Mouse (Mus musculus): Measurements from ENCODE around the gene Rilpl1. TPM values are rescaled to one million over a fixed set of nuclear protein-coding genes. Genes with fewer than 3 reads are reported as not detected.

The Rilpl1 gene
- polyA plus RNA-seq, 1 experiment from 2014 or later, result 9.0 TPM

DNA sequence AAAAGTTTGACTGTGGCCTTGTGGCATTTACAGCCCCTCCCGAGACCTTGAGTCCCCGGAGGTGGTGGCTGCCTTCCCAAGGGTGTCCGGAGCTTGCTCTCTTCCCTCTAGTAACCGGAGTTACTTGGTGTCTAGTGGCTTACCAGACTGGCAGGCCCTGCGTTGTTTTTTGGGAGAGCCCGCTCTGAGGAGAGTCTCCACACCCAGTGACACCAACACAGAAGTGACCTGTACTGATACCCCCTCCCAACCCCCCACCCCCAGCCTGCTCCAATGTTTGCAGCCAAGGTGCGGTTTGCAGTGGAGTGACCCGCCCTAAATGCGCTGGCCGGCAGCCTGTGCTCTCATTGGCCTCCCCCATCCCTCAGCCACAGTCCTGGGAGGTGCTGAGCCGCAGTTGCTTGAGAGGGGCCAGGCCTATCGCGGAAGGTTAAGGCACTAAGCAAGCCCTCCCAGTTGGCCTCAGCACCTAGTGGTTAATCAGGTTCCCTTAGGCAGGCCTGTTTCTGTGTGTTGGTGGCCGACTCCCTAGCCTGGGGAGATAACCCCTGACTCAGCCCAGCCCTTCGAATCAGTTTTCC, 84.8 kb downstream of the Rilpl1 start:
- H3K4me2 ChIP-seq (replicated peaks; ENCODE audit: low read depth), result peak overlapping the region; percentile 88
- H3K27me3 ChIP-seq (ENCODE audit: control insufficient read depth, insufficient read depth, low read length), result no peaks in the 10 kb centered on the region
- no peaks in the 10 kb centered on the region for H3K9me3 ChIP-seq (ENCODE audit: control insufficient read depth, low read length)
- peak overlapping the region; percentile 88 for H3K4me3 ChIP-seq (ENCODE audit: low read depth, low read length)
- WGBS, result 1% methylated on average over 15 of the region's 15 CpGs
- peak overlapping the region; percentile 96 for H3K27ac ChIP-seq (replicated peaks)
- H3K36me3 ChIP-seq (ENCODE audit: control insufficient read depth, insufficient read depth, low read length), result peaks cover 5% of the 10 kb centered on the region; the same call in 1 of the 2 replicates
- ATAC-seq (ENCODE audit: low FRiP score, low TSS enrichment) (peak; percentile 88), DNase-seq (ENCODE audit: low spot score) (peak; percentile 94)
- H3K9ac ChIP-seq (ENCODE audit: low read length), result peak overlapping the region; percentile 87
- peak; percentile 54 for TF ChIP-seq CTCF (IDR thresholded peaks at IDR 0.05; ENCODE audit: low read depth)
- TF ChIP-seq EP300 (optimal IDR thresholded peaks at IDR 0.05), result no peak
- H3K4me1 ChIP-seq (replicated peaks; ENCODE audit: control insufficient read depth, insufficient read depth), result no peaks in the 10 kb centered on the region

DNA sequence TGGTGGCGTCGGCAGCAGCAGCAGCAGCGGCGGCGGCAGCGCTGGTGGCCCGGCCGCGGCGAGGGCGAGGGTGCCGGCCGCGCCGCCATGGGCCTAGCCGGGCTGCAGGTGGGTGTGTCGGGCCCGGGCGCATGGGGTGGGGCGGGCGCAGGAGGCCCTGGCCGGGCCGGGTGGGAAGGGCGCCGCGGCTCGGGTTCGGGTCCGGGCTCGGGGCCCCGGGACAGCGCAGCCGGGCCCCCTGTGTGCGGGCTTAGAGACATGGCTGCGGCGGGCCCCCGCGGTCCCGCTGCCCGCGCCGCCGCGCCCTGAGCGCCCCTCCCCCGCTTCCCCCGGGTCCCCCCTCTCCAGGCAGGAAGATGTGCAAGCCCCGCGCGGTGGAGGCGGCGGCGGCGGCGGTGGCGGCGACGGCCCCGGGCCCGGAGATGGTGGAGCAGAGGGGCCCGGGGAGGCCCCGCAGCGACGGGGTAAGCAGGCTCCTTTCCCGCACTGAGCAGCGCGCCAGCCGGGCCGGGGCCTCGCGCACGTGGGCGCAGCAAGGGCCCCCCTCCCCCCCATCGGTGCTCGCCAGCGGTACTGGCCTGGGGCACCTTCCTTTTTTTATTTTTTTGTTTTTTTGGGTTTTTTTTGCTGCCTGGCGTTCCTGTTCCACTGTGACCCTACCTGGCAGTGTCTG, 85.4 kb downstream of the Rilpl1 start:
- Histone ChIP-seq H3K9ac (ENCODE audit: low read length) (peak overlapping the region; percentile 87), H3K27me3 (ENCODE audit: control insufficient read depth, insufficient read depth, low read length) (no peaks in the 10 kb centered on the region), H3K4me3 (ENCODE audit: low read depth, low read length) (peak overlapping the region; percentile 88), H3K4me2 (replicated peaks; ENCODE audit: low read depth) (peak overlapping the region; percentile 88), H3K27ac (replicated peaks) (peak overlapping the region; percentile 96), H3K36me3 (ENCODE audit: control insufficient read depth, insufficient read depth, low read length) (peaks cover 5% of the 10 kb centered on the region; the same call in 1 of the 2 replicates), H3K9me3 (ENCODE audit: control insufficient read depth, low read length) (no peaks in the 10 kb centered on the region), H3K4me1 (replicated peaks; ENCODE audit: control insufficient read depth, insufficient read depth) (no peaks in the 10 kb centered on the region)
- ATAC-seq (ENCODE audit: low FRiP score, low TSS enrichment) (peak; percentile 22), DNase-seq (ENCODE audit: low spot score) (peak; percentile 74)
- under 1% methylated on average over 30 of the region's 77 CpGs for WGBS
- TF ChIP-seq EP300 (optimal IDR thresholded peaks at IDR 0.05) (no peak), CTCF (IDR thresholded peaks at IDR 0.05; ENCODE audit: low read depth) (no peak)

DNA sequence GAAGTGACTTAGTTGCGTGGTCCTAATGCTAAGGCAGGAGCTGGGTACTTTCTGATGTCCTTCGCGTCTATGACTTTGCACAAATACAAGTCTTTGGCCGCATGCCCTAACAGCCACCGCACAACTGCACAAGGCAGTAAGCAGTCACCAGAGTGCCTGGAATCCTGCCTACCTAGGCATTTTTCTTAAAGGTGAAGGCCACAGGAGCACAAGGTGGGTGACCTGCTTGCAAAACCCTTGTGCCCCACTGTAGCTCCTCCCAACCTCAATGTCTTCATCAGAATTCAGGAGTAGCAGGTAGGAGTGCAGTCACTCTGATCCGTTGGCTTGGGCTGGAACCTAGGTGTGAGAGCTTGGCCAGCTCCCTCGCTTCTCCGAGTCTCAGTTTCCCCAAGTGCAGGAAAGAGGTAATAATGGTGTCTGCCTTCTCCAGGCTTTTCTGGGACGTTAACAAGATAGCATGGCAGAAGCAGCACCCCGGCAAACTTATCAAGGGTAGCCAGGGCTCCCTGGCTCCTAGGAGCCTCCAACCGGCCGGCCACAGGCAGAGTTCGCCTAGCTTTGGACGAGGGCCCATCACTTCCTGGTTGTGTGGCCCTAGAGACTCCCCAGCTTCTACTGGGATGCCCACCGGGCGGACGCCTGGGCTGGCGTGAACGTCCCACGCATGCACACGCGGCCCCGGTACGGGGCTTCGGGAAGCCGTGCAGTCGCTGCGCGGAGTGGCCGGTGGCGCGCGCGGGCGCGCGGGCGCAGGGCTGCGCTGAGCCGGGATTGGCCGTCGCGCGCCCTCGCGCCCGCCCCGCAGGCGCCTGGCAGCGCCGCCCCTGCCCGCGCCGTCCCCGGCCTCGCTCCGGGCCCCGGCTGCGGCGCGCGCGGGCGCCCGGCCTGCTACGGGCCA, 86.3 kb downstream of the Rilpl1 start:
- Histone ChIP-seq H3K36me3 (ENCODE audit: control insufficient read depth, insufficient read depth, low read length) (0 out of 2 replicates have a peak, but pooled peaks cover under 1% of the 10 kb centered on the region), H3K27ac (replicated peaks) (peak overlapping the region; percentile 96), H3K4me1 (replicated peaks; ENCODE audit: control insufficient read depth, insufficient read depth) (no peaks in the 10 kb centered on the region), H3K4me2 (replicated peaks; ENCODE audit: low read depth) (peak overlapping the region; percentile 88), H3K4me3 (ENCODE audit: low read depth, low read length) (peak overlapping the region; percentile 88), H3K27me3 (ENCODE audit: control insufficient read depth, insufficient read depth, low read length) (no peaks in the 10 kb centered on the region), H3K9me3 (ENCODE audit: control insufficient read depth, low read length) (no peaks in the 10 kb centered on the region), H3K9ac (ENCODE audit: low read length) (peak overlapping the region; percentile 87)
- DNase-seq (ENCODE audit: low spot score), result peak; percentile 80
- ATAC-seq (ENCODE audit: low FRiP score, low TSS enrichment), result peak; percentile 68
- 4% methylated on average over 52 of the region's 66 CpGs for WGBS
- no peak for TF ChIP-seq CTCF (IDR thresholded peaks at IDR 0.05; ENCODE audit: low read depth)
- TF ChIP-seq EP300 (optimal IDR thresholded peaks at IDR 0.05), result no peak

DNA sequence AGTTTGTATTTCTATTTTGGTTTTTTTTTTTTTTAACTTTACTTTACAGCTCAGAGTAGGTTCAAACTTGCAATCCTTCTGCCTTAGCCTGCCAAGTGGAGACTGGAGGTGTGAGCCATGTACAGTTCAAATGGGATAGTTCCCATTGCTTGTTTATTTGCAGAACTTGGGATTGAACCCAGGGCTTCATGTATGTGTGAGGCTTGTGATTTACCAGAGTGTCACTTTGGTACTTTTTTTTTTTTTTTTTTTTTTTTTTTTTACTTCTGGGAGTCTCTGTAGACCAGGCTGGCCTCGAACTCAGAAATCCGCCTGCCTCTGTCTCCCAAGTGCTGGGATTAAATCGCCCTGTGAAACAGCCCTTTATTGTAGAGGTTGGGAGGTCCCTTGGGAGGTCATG, 87.0 kb downstream of the Rilpl1 start:
- H3K27me3 ChIP-seq (ENCODE audit: control insufficient read depth, insufficient read depth, low read length), result no peaks in the 10 kb centered on the region
- H3K9me3 ChIP-seq (ENCODE audit: control insufficient read depth, low read length), result no peaks in the 10 kb centered on the region
- ATAC-seq (ENCODE audit: low FRiP score, low TSS enrichment) (no peak), DNase-seq (ENCODE audit: low spot score) (no peak)
- H3K9ac ChIP-seq (ENCODE audit: low read length), result no peak overlapping the region
- H3K4me3 ChIP-seq (ENCODE audit: low read depth, low read length), result no peak overlapping the region
- WGBS, result 78% methylated on average over 3 of the region's 3 CpGs
- H3K4me1 ChIP-seq (replicated peaks; ENCODE audit: control insufficient read depth, insufficient read depth), result no peaks in the 10 kb centered on the region
- H3K27ac ChIP-seq (replicated peaks), result peak overlapping the region; percentile 96
- peak overlapping the region; percentile 88 for H3K4me2 ChIP-seq (replicated peaks; ENCODE audit: low read depth)
- TF ChIP-seq CTCF (IDR thresholded peaks at IDR 0.05; ENCODE audit: low read depth), result no peak
- no peak for TF ChIP-seq EP300 (optimal IDR thresholded peaks at IDR 0.05)
- H3K36me3 ChIP-seq (ENCODE audit: control insufficient read depth, insufficient read depth, low read length), result no peaks in the 10 kb centered on the region

Other genes starting within 250 kb of the Rilpl1 start
- gene Mphosph9, start 203.4 kb downstream of the Rilpl1 start, polyA plus RNA-seq (2015; fragmentation: Nextera tagmentation; extraction: Ambion mirVana), result 2.2 and 2.9 TPM in 2 replicates
- gene 2810006K23Rik, start 203.3 kb downstream of the Rilpl1 start, polyA plus RNA-seq (2015; fragmentation: Nextera tagmentation; extraction: Ambion mirVana), result 6.4 and 6.9 TPM in 2 replicates
- gene Cdk2ap1, start 168.3 kb downstream of the Rilpl1 start, polyA plus RNA-seq (2015; fragmentation: Nextera tagmentation; extraction: Ambion mirVana), result 57.6 and 81.6 TPM in 2 replicates
- gene Sbno1, start 105.4 kb downstream of the Rilpl1 start, polyA plus RNA-seq (2015; fragmentation: Nextera tagmentation; extraction: Ambion mirVana), result 44.8 and 45.2 TPM in 2 replicates
- gene Kmt5a, start 91.5 kb downstream of the Rilpl1 start, polyA plus RNA-seq (2015; fragmentation: Nextera tagmentation; extraction: Ambion mirVana), result 64.1 and 90.2 TPM in 2 replicates
- gene Rilpl2, start 53.0 kb downstream of the Rilpl1 start, polyA plus RNA-seq (2015; fragmentation: Nextera tagmentation; extraction: Ambion mirVana), result 19.3 and 20.7 TPM in 2 replicates
- gene Snrnp35, start 48.3 kb downstream of the Rilpl1 start, polyA plus RNA-seq (2015; fragmentation: Nextera tagmentation; extraction: Ambion mirVana), result 9.1 and 10.8 TPM in 2 replicates
- gene Tmed2, start 9.3 kb upstream of the Rilpl1 start, polyA plus RNA-seq (2015; fragmentation: Nextera tagmentation; extraction: Ambion mirVana), result 544 and 572 TPM in 2 replicates
- 5.8 and 6.1 TPM in 2 replicates for gene Ddx55, start 21.5 kb upstream of the Rilpl1 start, polyA plus RNA-seq (2015; fragmentation: Nextera tagmentation; extraction: Ambion mirVana)
- 58.8 and 61.2 TPM in 2 replicates for gene Eif2b1, start 47.7 kb upstream of the Rilpl1 start, polyA plus RNA-seq (2015; fragmentation: Nextera tagmentation; extraction: Ambion mirVana)
- 24.9 and 27.6 TPM in 2 replicates for gene Gtf2h3, start 47.7 kb upstream of the Rilpl1 start, polyA plus RNA-seq (2015; fragmentation: Nextera tagmentation; extraction: Ambion mirVana)
- 27.2 and 29.2 TPM in 2 replicates for gene Atp6v0a2, start 97.2 kb upstream of the Rilpl1 start, polyA plus RNA-seq (2015; fragmentation: Nextera tagmentation; extraction: Ambion mirVana)
- gene Dnah10, start 193.7 kb upstream of the Rilpl1 start, polyA plus RNA-seq (2015; fragmentation: Nextera tagmentation; extraction: Ambion mirVana), result 0.04 and 0.10 TPM in 2 replicates

Measured in stomach, postnatal 0 days (tissue).